Mouse (Mus musculus): ENCODE data around the gene Pus3. TPM values are rescaled to one million over a fixed set of nuclear protein-coding genes. Genes with fewer than 3 reads are reported as not detected.

The Pus3 gene
- polyA plus RNA-seq, 1 experiment from 2014 or later, result 12.3 TPM

- no peak overlapping the region for H3K27ac ChIP-seq (ENCODE audit: poor library complexity, severe bottlenecking)
- H3K4me3 ChIP-seq, result no peak overlapping the region
- no peak overlapping the region for H3K9ac ChIP-seq
- H3K9me3 ChIP-seq (replicated peaks), result no peaks in the 10 kb centered on the region
- H3K27me3 ChIP-seq (replicated peaks), result 0 out of 2 replicates have a peak, but pooled peaks cover 3% of the 10 kb centered on the region
- no peaks in the 10 kb centered on the region for H3K36me3 ChIP-seq
- 0 out of 2 replicates have a peak, but pooled peaks cover 1% of the 10 kb centered on the region for H3K4me1 ChIP-seq (replicated peaks)
- H3K4me2 ChIP-seq, result no peak overlapping the region
- no peak for ATAC-seq (ENCODE audit: insufficient number of reproducible peaks, low FRiP score)
- 57% methylated on average over 3 of the region's 3 CpGs for WGBS
Measured at GRCm38 (mm10) chr9:35529141-35529540, 29.3 kb upstream of the Pus3 start.

GRCm38 (mm10) chr9:35529796-35530195, 28.6 kb upstream of the Pus3 start:
- Histone ChIP-seq H3K27me3 (replicated peaks) (0 out of 2 replicates have a peak, but pooled peaks cover 3% of the 10 kb centered on the region), H3K9ac (no peak overlapping the region), H3K27ac (ENCODE audit: poor library complexity, severe bottlenecking) (0 out of 2 replicates have a peak overlapping the region, but pooled peaks have one; percentile 3), H3K4me2 (no peak overlapping the region), H3K36me3 (no peaks in the 10 kb centered on the region), H3K4me3 (no peak overlapping the region), H3K4me1 (replicated peaks) (0 out of 2 replicates have a peak, but pooled peaks cover 1% of the 10 kb centered on the region), H3K9me3 (replicated peaks) (no peaks in the 10 kb centered on the region)
- WGBS, result 14% methylated on average over 1 of the region's 1 CpGs
- no peak for ATAC-seq (ENCODE audit: insufficient number of reproducible peaks, low FRiP score)

- Histone ChIP-seq H3K4me2 (no peak overlapping the region), H3K9me3 (replicated peaks) (no peaks in the 10 kb centered on the region), H3K27ac (ENCODE audit: poor library complexity, severe bottlenecking) (no peak overlapping the region), H3K27me3 (replicated peaks) (no peaks in the 10 kb centered on the region), H3K4me1 (replicated peaks) (peaks cover 11% of the 10 kb centered on the region), H3K4me3 (no peak overlapping the region), H3K9ac (no peak overlapping the region), H3K36me3 (no peaks in the 10 kb centered on the region)
- WGBS, result 59% methylated on average over 9 of the region's 9 CpGs
- no peak for ATAC-seq (ENCODE audit: insufficient number of reproducible peaks, low FRiP score)
Measured at GRCm38 (mm10) chr9:35533266-35533665, 25.1 kb upstream of the Pus3 start.

GRCm38 (mm10) chr9:35535110-35535509, 23.3 kb upstream of the Pus3 start:
- H3K4me2 ChIP-seq, result no peak overlapping the region
- H3K36me3 ChIP-seq, result no peaks in the 10 kb centered on the region
- H3K4me3 ChIP-seq, result no peak overlapping the region
- H3K9ac ChIP-seq, result no peak overlapping the region
- H3K27ac ChIP-seq (ENCODE audit: poor library complexity, severe bottlenecking), result no peak overlapping the region
- WGBS, result 3% methylated on average over 2 of the region's 2 CpGs
- H3K4me1 ChIP-seq (replicated peaks), result peaks cover 20% of the 10 kb centered on the region
- ATAC-seq (ENCODE audit: insufficient number of reproducible peaks, low FRiP score), result peak; percentile 58
- H3K9me3 ChIP-seq (replicated peaks), result no peaks in the 10 kb centered on the region
- no peaks in the 10 kb centered on the region for H3K27me3 ChIP-seq (replicated peaks)

- Histone ChIP-seq H3K4me1 (replicated peaks) (peaks cover 20% of the 10 kb centered on the region), H3K4me3 (no peak overlapping the region), H3K27me3 (replicated peaks) (no peaks in the 10 kb centered on the region), H3K4me2 (no peak overlapping the region), H3K36me3 (no peaks in the 10 kb centered on the region), H3K9me3 (replicated peaks) (no peaks in the 10 kb centered on the region), H3K9ac (no peak overlapping the region), H3K27ac (ENCODE audit: poor library complexity, severe bottlenecking) (no peak overlapping the region)
- no peak for ATAC-seq (ENCODE audit: insufficient number of reproducible peaks, low FRiP score)
- 57% methylated on average over 4 of the region's 4 CpGs for WGBS
Measured at GRCm38 (mm10) chr9:35535876-35536275, 22.5 kb upstream of the Pus3 start.

GRCm38 (mm10) chr9:35539001-35539750, 19.2 kb upstream of the Pus3 start:
- Histone ChIP-seq H3K4me1 (replicated peaks) (peaks cover 20% of the 10 kb centered on the region), H3K27ac (ENCODE audit: poor library complexity, severe bottlenecking) (no peak overlapping the region), H3K27me3 (replicated peaks) (0 out of 2 replicates have a peak, but pooled peaks cover 3% of the 10 kb centered on the region), H3K9ac (no peak overlapping the region), H3K9me3 (replicated peaks) (no peaks in the 10 kb centered on the region), H3K36me3 (no peaks in the 10 kb centered on the region), H3K4me2 (no peak overlapping the region), H3K4me3 (no peak overlapping the region)
- 78% methylated on average over 13 of the region's 13 CpGs for WGBS
- ATAC-seq (ENCODE audit: insufficient number of reproducible peaks, low FRiP score), result no peak

- H3K9ac ChIP-seq, result no peak overlapping the region
- no peaks in the 10 kb centered on the region for H3K36me3 ChIP-seq
- no peak overlapping the region for H3K4me2 ChIP-seq
- WGBS, result 81% methylated on average over 5 of the region's 5 CpGs
- no peak overlapping the region for H3K27ac ChIP-seq (ENCODE audit: poor library complexity, severe bottlenecking)
- no peak overlapping the region for H3K4me3 ChIP-seq
- peaks cover 17% of the 10 kb centered on the region for H3K4me1 ChIP-seq (replicated peaks)
- 0 out of 2 replicates have a peak, but pooled peaks cover 3% of the 10 kb centered on the region for H3K27me3 ChIP-seq (replicated peaks)
- no peak for ATAC-seq (ENCODE audit: insufficient number of reproducible peaks, low FRiP score)
- H3K9me3 ChIP-seq (replicated peaks), result no peaks in the 10 kb centered on the region
Measured at GRCm38 (mm10) chr9:35541024-35541423, 17.4 kb upstream of the Pus3 start.

- Histone ChIP-seq H3K4me1 (replicated peaks) (peaks cover 17% of the 10 kb centered on the region), H3K27me3 (replicated peaks) (0 out of 2 replicates have a peak, but pooled peaks cover 3% of the 10 kb centered on the region), H3K9ac (no peak overlapping the region), H3K9me3 (replicated peaks) (no peaks in the 10 kb centered on the region), H3K36me3 (no peaks in the 10 kb centered on the region), H3K27ac (ENCODE audit: poor library complexity, severe bottlenecking) (no peak overlapping the region), H3K4me3 (no peak overlapping the region), H3K4me2 (no peak overlapping the region)
- 5% methylated on average over 6 of the region's 6 CpGs for WGBS
- ATAC-seq (ENCODE audit: insufficient number of reproducible peaks, low FRiP score), result no peak
Measured at GRCm38 (mm10) chr9:35541488-35541887, 16.9 kb upstream of the Pus3 start.

GRCm38 (mm10) chr9:35541941-35542340, 16.5 kb upstream of the Pus3 start:
- Histone ChIP-seq H3K4me2 (no peak overlapping the region), H3K4me1 (replicated peaks) (peaks cover 17% of the 10 kb centered on the region), H3K9me3 (replicated peaks) (no peaks in the 10 kb centered on the region), H3K27ac (ENCODE audit: poor library complexity, severe bottlenecking) (no peak overlapping the region), H3K4me3 (no peak overlapping the region), H3K9ac (no peak overlapping the region), H3K36me3 (no peaks in the 10 kb centered on the region), H3K27me3 (replicated peaks) (0 out of 2 replicates have a peak, but pooled peaks cover 3% of the 10 kb centered on the region)
- ATAC-seq (ENCODE audit: insufficient number of reproducible peaks, low FRiP score), result no peak
- 59% methylated on average over 6 of the region's 6 CpGs for WGBS

- 81% methylated on average over 14 of the region's 14 CpGs for WGBS
- peaks cover 9% of the 10 kb centered on the region for H3K4me1 ChIP-seq (replicated peaks)
- H3K27me3 ChIP-seq (replicated peaks), result 0 out of 2 replicates have a peak, but pooled peaks cover 3% of the 10 kb centered on the region
- no peak overlapping the region for H3K9ac ChIP-seq
- no peaks in the 10 kb centered on the region for H3K9me3 ChIP-seq (replicated peaks)
- H3K36me3 ChIP-seq, result no peaks in the 10 kb centered on the region
- ATAC-seq (ENCODE audit: insufficient number of reproducible peaks, low FRiP score), result no peak
- H3K27ac ChIP-seq (ENCODE audit: poor library complexity, severe bottlenecking), result no peak overlapping the region
- no peak overlapping the region for H3K4me3 ChIP-seq
- no peak overlapping the region for H3K4me2 ChIP-seq
Measured at GRCm38 (mm10) chr9:35543099-35543860, 15.1 kb upstream of the Pus3 start.

GRCm38 (mm10) chr9:35544666-35545065, 13.7 kb upstream of the Pus3 start:
- no peak for ATAC-seq (ENCODE audit: insufficient number of reproducible peaks, low FRiP score)
- Histone ChIP-seq H3K4me2 (no peak overlapping the region), H3K9ac (no peak overlapping the region), H3K9me3 (replicated peaks) (no peaks in the 10 kb centered on the region), H3K4me1 (replicated peaks) (no peaks in the 10 kb centered on the region), H3K27me3 (replicated peaks) (0 out of 2 replicates have a peak, but pooled peaks cover 3% of the 10 kb centered on the region), H3K4me3 (no peak overlapping the region), H3K36me3 (no peaks in the 10 kb centered on the region), H3K27ac (ENCODE audit: poor library complexity, severe bottlenecking) (no peak overlapping the region)
- 77% methylated on average over 2 of the region's 2 CpGs for WGBS
